Mouse (Mus musculus): Measurements from ENCODE around the gene Carmil3. TPM values are rescaled to one million over a fixed set of nuclear protein-coding genes. Genes with fewer than 3 reads are reported as not detected.

The Carmil3 gene
- polyA plus RNA-seq, 1 experiment = 2.5 TPM

- DNase-seq (ENCODE audit: low read depth) = no peak
Observed at GRCm38 (mm10) chr14:55542268-55542667, 51.8 kb downstream of the Carmil3 start.

DNA sequence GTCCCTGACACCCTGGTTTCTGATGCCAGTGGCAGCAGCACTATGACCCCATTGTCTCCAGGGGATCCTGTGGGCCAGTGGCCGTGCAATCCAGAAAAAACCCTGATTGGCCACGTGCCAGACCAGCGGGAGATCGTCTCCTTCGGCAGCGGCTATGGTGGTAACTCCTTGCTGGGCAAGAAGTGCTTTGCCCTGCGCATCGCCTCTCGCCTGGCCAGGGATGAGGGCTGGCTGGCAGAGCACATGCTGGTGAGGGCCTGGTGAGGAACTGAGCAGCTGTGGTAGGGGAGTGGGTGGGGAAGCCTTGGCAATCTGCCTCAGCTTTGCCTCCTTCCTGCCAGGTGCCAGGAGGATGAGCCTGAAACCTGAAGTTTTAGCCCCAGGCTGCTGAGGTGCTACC, 53.9 kb downstream of the Carmil3 start:
- DNase-seq (ENCODE audit: low read depth) = no peak

DNA sequence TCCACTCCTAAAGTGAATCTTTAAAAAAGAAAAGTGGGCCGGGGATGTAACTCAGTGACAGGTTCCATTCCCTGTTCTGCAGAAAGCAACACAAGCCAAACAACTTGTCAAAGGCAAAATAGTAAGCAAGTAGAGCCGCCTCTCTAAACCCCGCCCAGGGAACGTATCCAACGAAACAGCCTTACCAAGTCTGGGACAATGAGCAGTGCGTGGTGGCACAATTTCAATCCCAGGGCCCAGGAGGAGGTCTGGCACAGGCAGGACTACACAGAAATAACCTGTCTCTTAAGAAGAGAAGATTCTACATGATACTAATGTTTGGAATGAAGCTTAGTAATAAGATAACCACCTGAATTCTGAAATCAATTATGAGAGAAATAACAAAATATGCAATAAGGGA, 59.7 kb downstream of the Carmil3 start:
- DNase-seq (ENCODE audit: low read depth) = no peak

DNA sequence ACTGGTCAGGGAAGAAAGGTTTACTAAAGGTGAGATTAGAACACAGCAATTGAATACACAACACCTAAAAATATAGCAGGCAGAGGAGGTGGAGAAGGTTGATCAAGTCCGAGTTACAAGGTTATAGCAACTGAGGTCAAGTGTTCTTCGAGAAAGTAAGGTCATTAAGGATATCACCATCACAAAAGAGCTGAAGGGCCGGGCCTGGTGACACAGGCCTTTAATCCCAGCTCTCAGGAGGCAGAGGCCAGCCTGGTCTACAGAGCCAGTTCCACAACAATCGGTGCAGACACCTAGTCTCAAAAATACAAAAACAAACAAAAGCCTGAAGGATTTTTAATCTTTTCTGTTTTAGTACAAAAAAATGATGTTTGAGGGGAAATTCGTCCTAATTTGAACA, 60.9 kb downstream of the Carmil3 start:
- no peak for DNase-seq (ENCODE audit: low read depth)

DNA sequence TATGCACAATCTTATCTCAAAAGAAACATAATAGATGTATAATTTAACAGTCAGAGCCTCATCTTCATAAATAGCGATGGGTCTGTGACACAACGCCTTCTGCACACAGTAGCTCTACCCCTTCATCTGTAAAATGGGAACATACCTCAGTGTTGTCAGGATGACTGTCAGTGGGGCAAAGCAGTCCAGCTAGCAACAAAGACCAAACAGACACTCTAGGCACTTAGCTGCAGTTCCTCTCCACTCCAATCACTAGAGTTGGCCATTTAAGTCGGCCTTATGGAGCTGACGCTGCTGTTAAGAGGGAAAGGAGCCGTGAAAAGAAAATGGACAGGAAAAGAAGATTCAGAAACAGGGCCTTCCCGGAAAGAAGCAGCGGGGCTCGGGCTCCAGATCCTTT, 61.3 kb downstream of the Carmil3 start:
- no peak for DNase-seq (ENCODE audit: low read depth)

GRCm38 (mm10) chr14:55554635-55555034, 64.2 kb downstream of the Carmil3 start:
- no peak for DNase-seq (ENCODE audit: low read depth)

DNA sequence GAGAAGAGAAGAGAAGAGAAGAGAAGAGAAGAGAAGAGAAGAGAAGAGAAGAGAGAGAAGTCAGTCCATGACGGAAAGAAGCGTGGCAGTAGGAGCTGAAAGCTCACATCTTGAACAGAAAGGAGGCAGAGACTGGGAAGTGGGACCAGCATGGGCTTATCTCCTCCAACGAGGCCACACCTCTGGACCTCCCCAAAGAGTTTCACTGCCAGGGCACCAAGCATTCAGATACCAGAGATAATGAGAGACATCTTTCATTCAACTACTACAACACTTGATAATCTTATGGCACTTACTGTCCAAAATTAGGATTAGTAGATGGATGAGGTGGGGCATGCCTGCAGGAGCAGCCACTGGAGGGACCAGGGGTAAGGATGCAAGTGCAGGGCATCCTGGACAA, 65.3 kb downstream of the Carmil3 start:
- DNase-seq (ENCODE audit: low read depth) = no peak

DNA sequence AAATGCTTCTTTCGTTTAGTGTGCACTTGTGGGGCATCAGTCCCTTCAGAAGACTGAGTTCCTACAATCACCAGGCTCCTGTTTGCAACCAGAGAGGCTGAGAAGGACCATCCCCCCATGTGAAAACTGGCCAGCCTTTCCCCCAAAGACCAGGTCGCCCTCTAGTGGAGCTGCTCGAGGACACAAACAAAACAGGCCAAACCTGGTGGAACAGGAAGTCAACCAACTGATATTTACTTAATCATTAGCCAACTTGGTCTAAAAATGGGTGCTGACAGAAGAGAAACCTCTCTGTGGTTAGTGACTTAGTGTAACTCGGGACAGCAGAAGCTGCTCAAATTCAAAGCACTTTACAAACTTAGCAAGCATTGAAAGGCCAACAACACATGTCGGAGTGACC, 66.6 kb downstream of the Carmil3 start:
- no peak for DNase-seq (ENCODE audit: low read depth)

DNA sequence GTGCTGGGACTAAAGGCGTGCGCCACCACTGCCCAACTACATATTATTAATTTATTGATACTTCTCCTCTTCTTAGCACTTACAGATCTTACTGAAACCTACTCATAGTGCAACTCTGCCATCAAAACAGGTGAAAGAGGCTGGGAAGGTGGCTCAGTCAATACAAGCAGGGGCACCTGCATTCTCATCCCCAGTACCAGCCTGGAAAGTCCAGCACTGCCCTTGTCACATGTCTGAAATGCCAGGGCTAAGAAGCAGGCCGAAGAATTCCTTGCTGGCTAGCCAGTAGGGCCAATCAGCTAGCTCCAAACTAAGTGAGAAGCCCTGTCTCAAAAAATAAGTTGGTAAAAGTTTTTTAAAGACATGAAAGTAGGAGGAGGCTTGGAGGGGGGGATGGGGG, 67.1 kb downstream of the Carmil3 start:
- DNase-seq (ENCODE audit: low read depth) = no peak

Other genes with a start within 250 kb of the Carmil3 start
- 59.9 and 69.7 TPM in 2 replicates for gene Dhrs4, start 11.9 kb upstream of the Carmil3 start, polyA plus RNA-seq (2012; rRNA removed)
- 0.39 and 0.74 TPM in 2 replicates for gene Cpne6, start 19.8 kb downstream of the Carmil3 start, polyA plus RNA-seq (2012; rRNA removed)
- not detected in 2 replicates for gene Nrl, start 34.3 kb downstream of the Carmil3 start, polyA plus RNA-seq (2012; rRNA removed)
- 46.6 and 53.5 TPM in 2 replicates for gene Pck2, start 49.6 kb downstream of the Carmil3 start, polyA plus RNA-seq (2012; rRNA removed)
- gene Dcaf11, start 69.4 kb downstream of the Carmil3 start, polyA plus RNA-seq (2012; rRNA removed) = 186 and 207 TPM in 2 replicates
- 5.5 and 6.6 TPM in 2 replicates for gene A730061H03Rik, start 69.8 kb downstream of the Carmil3 start, polyA plus RNA-seq (2012; rRNA removed)
- gene Fitm1, start 85.0 kb downstream of the Carmil3 start, polyA plus RNA-seq (2012; rRNA removed) = 1.6 and 4.0 TPM in 2 replicates
- 62.8 and 71.9 TPM in 2 replicates for gene Psme1, start 87.5 kb downstream of the Carmil3 start, polyA plus RNA-seq (2012; rRNA removed)
- 37.4 and 62.0 TPM in 2 replicates for gene Emc9, start 94.7 kb downstream of the Carmil3 start, polyA plus RNA-seq (2012; rRNA removed)
- gene Psme2, start 100.5 kb downstream of the Carmil3 start, polyA plus RNA-seq (2012; rRNA removed) = 85.1 and 122 TPM in 2 replicates
- 29.9 and 31.3 TPM in 2 replicates for gene Rnf31, start 101.1 kb downstream of the Carmil3 start, polyA plus RNA-seq (2012; rRNA removed)
- 63.1 and 66.8 TPM in 2 replicates for gene Irf9, start 112.9 kb downstream of the Carmil3 start, polyA plus RNA-seq (2012; rRNA removed)
- gene Rec8, start 127.4 kb downstream of the Carmil3 start, polyA plus RNA-seq (2012; rRNA removed) = 8.0 and 30.7 TPM in 2 replicates
- gene Ipo4, start 145.3 kb downstream of the Carmil3 start, polyA plus RNA-seq (2012; rRNA removed) = 93.1 and 112 TPM in 2 replicates
- 3.5 and 4.7 TPM in 2 replicates for gene Gm49378, start 147.2 kb downstream of the Carmil3 start, polyA plus RNA-seq (2012; rRNA removed)
- 103 and 117 TPM in 2 replicates for gene Tm9sf1, start 153.2 kb downstream of the Carmil3 start, polyA plus RNA-seq (2012; rRNA removed)
- 4.4 and 4.6 TPM in 2 replicates for gene Tssk4, start 159.5 kb downstream of the Carmil3 start, polyA plus RNA-seq (2012; rRNA removed)
- gene Mdp1, start 169.9 kb downstream of the Carmil3 start, polyA plus RNA-seq (2012; rRNA removed) = 33.1 and 34.8 TPM in 2 replicates
- 17.9 and 24.6 TPM in 2 replicates for gene Gmpr2, start 181.3 kb downstream of the Carmil3 start, polyA plus RNA-seq (2012; rRNA removed)
- 262 and 441 TPM in 2 replicates for gene Nedd8, start 181.5 kb downstream of the Carmil3 start, polyA plus RNA-seq (2012; rRNA removed)
- gene Tinf2, start 191.2 kb downstream of the Carmil3 start, polyA plus RNA-seq (2012; rRNA removed) = 12.3 and 12.4 TPM in 2 replicates
- 4.3 and 4.4 TPM in 2 replicates for gene Tgm1, start 223.3 kb downstream of the Carmil3 start, polyA plus RNA-seq (2012; rRNA removed)
- 48.4 and 49.0 TPM in 2 replicates for gene Rabggta, start 231.6 kb downstream of the Carmil3 start, polyA plus RNA-seq (2012; rRNA removed)